Mouse (Mus musculus): ENCODE measurements around the gene 1700022I11Rik.
A peak's percentile ranks its signal among the peaks of the same experiment; 100 is the strongest.

1700022I11Rik gene

GRCm38 (mm10) chr4:43001272-43001671 lies 31.9 kb downstream of the 1700022I11Rik start:
- no peak for DNase-seq (ENCODE audit: low read depth, low spot score)

GRCm38 (mm10) chr4:43002756-43003439 lies 33.5 kb downstream of the 1700022I11Rik start:
- no peak for DNase-seq (ENCODE audit: low read depth, low spot score)

GRCm38 (mm10) chr4:43004951-43005350 lies 35.5 kb downstream of the 1700022I11Rik start:
- DNase-seq (ENCODE audit: low read depth, low spot score) = no peak

GRCm38 (mm10) chr4:43005765-43006164 lies 36.4 kb downstream of the 1700022I11Rik start:
- no peak for DNase-seq (ENCODE audit: low read depth, low spot score)

- peak; percentile 72 for DNase-seq (ENCODE audit: low read depth, low spot score)
These were observed 41.0 kb downstream of the 1700022I11Rik start, which contains the start of gene Fancg for GRCm38 (mm10) chr4:43010161-43011038. TSS of gene Fancg (minus strand) at chr4:43010506.

- no peak for DNase-seq (ENCODE audit: low read depth, low spot score)
These were observed 42.7 kb downstream of the 1700022I11Rik start for GRCm38 (mm10) chr4:43012091-43012490.

- DNase-seq (ENCODE audit: low read depth, low spot score) = no peak
These were observed 48.8 kb downstream of the 1700022I11Rik start for GRCm38 (mm10) chr4:43018156-43018555.

GRCm38 (mm10) chr4:43019176-43019575 lies 49.8 kb downstream of the 1700022I11Rik start:
- DNase-seq (ENCODE audit: low read depth, low spot score) = no peak

GRCm38 (mm10) chr4:43019641-43020465 lies 50.4 kb downstream of the 1700022I11Rik start:
- no peak for DNase-seq (ENCODE audit: low read depth, low spot score)

GRCm38 (mm10) chr4:43020876-43021275 lies 51.5 kb downstream of the 1700022I11Rik start:
- DNase-seq (ENCODE audit: low read depth, low spot score) = no peak

GRCm38 (mm10) chr4:43021341-43021740 lies 51.9 kb downstream of the 1700022I11Rik start:
- DNase-seq (ENCODE audit: low read depth, low spot score) = no peak

GRCm38 (mm10) chr4:43024673-43025072 lies 55.3 kb downstream of the 1700022I11Rik start:
- DNase-seq (ENCODE audit: low read depth, low spot score) = no peak

- DNase-seq (ENCODE audit: low read depth, low spot score) = peak; percentile 86
These were observed 55.9 kb downstream of the 1700022I11Rik start, which contains the start of gene Pigo for GRCm38 (mm10) chr4:43025084-43025960. TSS of gene Pigo (minus strand) at chr4:43025819.

GRCm38 (mm10) chr4:43029121-43029520 lies 59.7 kb downstream of the 1700022I11Rik start:
- DNase-seq (ENCODE audit: low read depth, low spot score) = no peak

- DNase-seq (ENCODE audit: low read depth, low spot score) = no peak
These were observed 60.3 kb downstream of the 1700022I11Rik start for GRCm38 (mm10) chr4:43029749-43030148.

- DNase-seq (ENCODE audit: low read depth, low spot score) = no peak
These were observed 60.9 kb downstream of the 1700022I11Rik start for GRCm38 (mm10) chr4:43030352-43030751.

GRCm38 (mm10) chr4:43030780-43031230 lies 61.4 kb downstream of the 1700022I11Rik start:
- no peak for DNase-seq (ENCODE audit: low read depth, low spot score)

- peak; percentile 93 for DNase-seq (ENCODE audit: low read depth, low spot score)
These were observed 62.0 kb downstream of the 1700022I11Rik start, which contains the start of gene Stoml2 for GRCm38 (mm10) chr4:43031237-43031995. TSS of gene Stoml2 (minus strand) at chr4:43031710.

GRCm38 (mm10) chr4:43032501-43032900 lies 63.1 kb downstream of the 1700022I11Rik start:
- DNase-seq (ENCODE audit: low read depth, low spot score) = no peak

Measured in brain, embryonic 18.5 days (tissue).